Mouse (Mus musculus) spleen, postnatal 14 days (tissue): ENCODE results near the gene Aqp11.

ENCODE experiments used
- DNase-seq, 2 experiments: peaks; one replicate each; pipeline ENCODE4 v3.0.0; 2021 to 2022; ENCODE audit warnings: low spot score in 2 of 2

Gene Aqp11

DNA sequence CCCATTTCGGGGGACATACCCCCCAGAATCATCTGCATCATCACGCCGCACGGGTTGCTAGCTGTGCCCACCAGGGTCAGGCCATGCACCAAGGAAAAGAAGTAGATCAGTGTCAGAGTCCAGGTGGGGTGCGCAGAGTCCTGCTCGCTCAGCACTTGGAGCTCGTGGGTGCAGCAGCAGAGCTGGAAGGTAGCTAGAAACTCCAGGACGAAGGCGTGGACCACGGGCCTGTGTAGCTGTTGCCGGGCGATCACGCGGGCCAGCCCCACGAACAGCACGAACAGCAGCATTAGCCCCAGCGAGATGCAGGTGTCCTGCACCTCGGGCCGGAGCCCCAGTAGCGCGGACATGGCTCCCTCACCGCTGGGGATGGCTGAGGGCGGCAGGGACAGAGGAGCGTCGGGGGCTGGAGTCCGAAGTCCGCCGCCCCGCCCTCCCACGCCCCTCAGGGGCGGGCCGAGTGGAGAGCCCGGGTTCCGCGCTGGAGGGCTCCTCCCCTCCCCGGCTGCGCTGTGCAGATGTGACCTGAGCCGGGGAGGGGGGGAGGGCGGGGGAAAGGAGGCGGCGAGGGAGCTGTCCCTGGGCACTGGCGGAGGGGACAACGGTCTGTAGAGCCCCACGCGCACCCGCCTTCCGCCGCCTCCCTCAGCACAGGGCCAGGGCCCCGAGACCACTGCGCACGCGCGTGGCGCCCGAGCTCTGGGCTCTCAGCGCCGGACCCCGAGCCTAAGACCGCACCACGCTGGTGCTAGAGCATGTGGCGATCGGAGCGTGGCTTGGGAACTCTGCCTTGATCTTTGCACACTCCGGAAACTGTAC, at the start of gene Aqp11:
Gene Aqp11, minus strand, starts transcription at position 652 of the 819 bp plus-strand sequence.
- peak; percentile 69 to 70 for DNase-seq

DNA sequence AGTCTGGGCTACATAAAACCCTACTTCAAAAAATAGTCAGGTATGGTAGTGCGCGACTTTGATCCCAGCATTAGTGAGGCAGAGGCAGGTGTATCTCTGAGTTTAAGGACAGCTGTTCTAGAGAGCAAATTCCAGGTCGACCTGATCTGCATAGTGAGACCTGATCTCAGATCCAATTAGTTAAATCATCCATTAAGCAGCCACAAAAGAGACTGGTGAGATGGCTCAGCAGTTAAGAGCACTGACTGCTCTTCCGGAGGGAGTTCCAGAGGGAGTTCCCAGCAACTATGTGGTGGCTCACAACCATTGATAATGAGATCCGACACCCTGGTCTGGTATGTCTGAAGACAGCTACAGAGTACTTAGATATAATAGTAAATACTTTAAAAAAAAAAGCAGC, 45.4 kb upstream of the Aqp11 start:
- no peak for DNase-seq

- DNase-seq = no peak
These were observed 43.4 kb upstream of the Aqp11 start for GRCm38 (mm10) chr7:97781496-97781895.

- DNase-seq = no peak
These were observed 42.7 kb upstream of the Aqp11 start for GRCm38 (mm10) chr7:97780815-97781214.

DNA sequence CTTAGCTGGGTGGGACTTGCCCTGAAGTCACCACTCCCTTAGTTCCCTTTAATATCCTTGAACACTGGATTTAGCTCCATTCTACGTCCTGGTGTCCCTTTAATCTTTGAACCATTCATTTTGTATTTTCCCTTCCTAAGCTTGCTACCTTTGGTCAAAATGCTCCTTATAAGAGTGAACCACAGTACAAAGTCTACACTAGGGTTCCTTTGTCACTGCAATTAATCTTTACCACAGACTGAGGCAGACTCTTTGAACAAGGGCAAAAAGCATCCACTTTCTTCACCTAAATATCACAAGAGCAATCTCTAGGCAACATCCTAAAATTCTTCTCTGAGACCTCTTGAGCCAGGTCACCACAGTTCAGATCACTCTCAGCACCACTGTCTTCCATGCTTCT, 42.1 kb upstream of the Aqp11 start:
- no peak for DNase-seq

DNA sequence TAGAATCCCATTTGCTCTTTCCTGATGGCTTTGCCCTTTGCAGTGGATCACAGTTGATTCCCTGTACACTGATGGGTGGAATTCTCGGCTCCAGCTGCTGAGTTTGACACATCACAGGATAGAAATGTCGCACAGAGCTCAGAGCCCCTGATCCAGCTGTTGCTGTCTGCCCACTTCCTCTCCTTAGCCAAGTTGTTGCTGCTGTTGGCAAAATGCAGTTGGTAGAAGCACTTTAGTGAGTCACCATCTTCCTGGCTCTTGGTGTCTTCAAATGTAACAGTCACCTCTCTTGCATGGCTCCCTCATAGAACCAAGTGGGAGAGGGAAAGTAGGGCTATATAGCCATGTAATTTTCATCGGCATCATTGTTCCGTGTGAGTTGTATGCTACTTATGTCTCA, 39.1 kb upstream of the Aqp11 start:
- DNase-seq = no peak

DNA sequence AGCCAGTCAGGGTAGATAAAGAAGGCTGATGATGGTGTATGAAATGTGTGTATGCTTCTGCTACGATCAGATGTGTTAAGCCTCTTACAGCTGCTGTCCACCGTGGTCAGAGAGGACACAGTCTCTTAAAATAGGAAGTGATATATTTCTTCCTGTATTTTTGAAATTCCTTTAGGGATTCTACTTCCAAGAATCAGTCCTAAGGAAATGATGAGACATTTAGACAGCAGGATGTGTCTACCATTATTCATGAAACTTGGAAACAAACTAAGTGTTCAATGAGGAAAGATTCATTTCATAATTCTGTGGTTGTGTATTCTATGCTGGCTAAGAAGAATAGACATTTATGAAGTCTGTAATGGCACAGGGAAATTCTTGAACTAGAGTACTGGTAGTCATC, 37.8 kb upstream of the Aqp11 start:
- DNase-seq = no peak

GRCm38 (mm10) chr7:97775380-97775779, 37.3 kb upstream of the Aqp11 start:
- no peak for DNase-seq

DNA sequence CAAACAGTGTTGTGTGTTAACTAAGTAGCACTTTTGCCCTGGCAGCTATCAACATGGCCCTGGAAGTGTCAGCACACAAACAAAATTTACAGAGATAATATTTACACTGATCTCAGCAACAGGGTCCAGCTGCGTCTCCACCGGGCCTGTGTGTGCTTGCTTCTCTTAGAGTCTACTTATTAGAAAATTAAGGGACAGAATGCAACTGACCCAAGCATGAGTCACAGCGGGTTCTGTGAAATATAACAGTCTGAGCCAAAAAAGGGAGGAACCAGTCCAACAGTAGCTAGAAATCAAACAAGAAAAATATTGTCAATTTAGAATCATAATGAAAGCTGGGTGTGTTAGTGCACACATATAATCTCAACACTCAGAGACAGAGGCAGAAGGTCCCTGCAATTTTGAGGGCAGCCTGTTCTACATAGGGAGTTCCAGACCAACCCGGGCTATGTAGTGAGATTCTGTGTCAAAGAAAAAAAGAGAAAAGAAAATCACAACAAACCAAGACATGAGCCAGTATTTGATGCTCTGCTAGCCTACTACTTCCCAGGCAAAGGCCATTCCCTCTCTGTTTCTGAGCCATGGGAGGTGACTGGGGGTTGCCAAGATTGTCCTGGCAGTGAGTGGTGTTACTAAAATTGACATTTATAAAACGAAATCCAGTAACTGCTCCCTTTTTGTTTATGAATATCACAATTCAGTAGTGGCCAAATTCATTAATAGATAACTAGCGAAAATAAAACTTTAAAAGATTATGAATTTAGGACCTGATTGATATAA, 32.9 kb upstream of the Aqp11 start:
- no peak for DNase-seq

DNA sequence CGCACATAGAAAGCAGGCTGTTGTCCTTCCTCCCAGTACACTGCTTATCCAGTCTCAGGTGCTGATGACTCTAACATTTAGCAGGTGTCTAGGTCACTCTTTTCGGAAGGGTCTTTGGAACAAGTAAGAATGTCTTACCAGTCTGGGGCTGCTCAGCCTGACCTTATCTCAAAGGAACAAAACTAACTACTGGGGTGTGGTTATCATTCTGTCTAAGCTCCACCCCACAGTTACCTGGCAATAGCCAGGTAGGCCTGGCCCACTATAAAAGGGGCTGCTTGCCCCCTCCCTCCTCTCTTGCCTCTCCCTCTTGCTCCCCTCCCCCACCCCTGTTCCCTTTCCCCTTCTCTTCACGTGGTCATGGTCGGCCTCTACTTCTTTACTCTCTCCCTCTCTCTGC, 30.9 kb upstream of the Aqp11 start:
- no peak for DNase-seq

- no peak for DNase-seq
These were observed 29.8 kb upstream of the Aqp11 start for GRCm38 (mm10) chr7:97767841-97768240.

- DNase-seq = no peak
These were observed 28.5 kb upstream of the Aqp11 start for GRCm38 (mm10) chr7:97766406-97767166.

GRCm38 (mm10) chr7:97765963-97766347, 27.9 kb upstream of the Aqp11 start:
- no peak for DNase-seq

- no peak for DNase-seq
These were observed 27.3 kb upstream of the Aqp11 start for GRCm38 (mm10) chr7:97765181-97765962.

DNA sequence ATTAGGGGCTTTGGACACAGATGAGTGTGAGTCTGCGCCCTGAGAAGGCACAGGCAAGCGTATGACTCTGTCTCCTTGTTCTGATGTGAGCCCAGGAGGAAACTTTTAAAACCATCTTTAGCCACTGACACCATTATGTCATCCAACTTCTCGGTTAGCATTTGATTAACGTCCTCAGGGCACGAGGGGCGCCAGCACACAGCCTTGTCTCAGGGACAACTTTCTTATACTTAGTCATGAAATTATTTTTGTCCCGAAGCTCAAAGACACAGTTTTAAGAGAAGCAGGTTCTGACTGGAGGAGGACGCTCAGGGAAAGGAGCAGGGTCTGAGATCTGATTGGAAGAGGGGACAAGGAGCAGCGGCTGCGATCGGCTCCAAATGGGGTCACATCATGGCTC, 26.5 kb upstream of the Aqp11 start:
- DNase-seq = no peak

- DNase-seq = no peak
These were observed 19.1 kb upstream of the Aqp11 start for GRCm38 (mm10) chr7:97756967-97757881.

DNA sequence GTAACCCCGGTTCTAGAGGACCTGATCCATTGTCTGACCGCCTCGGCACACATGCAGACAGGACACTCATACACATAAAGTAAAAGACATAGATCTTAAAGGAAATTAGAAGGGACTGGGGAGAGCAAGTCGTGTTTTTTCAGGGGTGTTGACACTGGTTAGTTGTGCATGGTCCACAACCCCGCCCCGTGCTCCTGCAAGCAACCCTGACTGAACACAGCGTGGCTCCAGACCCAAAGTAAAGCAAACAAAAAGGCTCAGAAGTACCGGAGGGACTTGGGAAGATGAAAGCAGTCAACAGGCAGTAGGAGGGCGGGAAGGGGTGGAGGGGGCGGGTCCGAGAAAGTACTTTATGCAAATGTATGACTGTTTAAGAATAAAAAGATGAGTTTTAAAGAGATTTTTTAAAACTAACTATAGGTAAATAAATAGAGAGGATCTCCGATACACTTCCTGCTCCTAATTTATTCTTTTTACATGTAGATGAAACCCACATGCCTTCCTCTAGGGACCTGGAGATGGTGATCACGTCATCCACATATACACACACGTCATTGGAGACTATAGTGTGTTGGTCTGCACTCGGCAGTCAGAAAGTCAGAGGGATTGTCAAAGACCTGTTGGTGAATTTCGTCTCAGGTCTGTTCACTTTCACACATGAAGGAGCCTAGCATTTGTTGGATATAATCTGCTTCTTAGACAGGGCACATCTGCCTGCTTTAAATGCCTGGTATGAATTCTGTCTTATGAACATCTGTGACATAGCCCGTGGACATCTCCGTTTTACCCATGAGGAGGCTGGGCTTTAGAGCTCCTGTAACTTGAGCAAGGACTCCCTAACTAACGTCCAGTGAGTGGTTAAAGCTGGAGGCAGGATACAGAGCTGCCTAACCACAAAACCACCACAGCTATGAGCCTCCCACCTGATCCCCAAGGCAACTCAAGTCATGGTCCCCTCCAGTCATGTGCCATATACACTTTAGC, 11.4 kb upstream of the Aqp11 start:
- DNase-seq = peak in 1 of 2 experiments; percentile 29

GRCm38 (mm10) chr7:97748527-97749206, 10.6 kb upstream of the Aqp11 start:
- DNase-seq = no peak
